Mouse (Mus musculus) erythroid progenitor cell, adult 5-6 weeks (primary cell): ENCODE results near the gene Akap7. TPM values are rescaled to one million over a fixed set of nuclear protein-coding genes. Genes with fewer than 3 reads are reported as not detected.

Source experiments
- ATAC-seq: replicated peaks from 2 replicates; pipeline ENCODE4 v1.8.0; 2016; ENCODE audit warnings: moderate number of reproducible peaks, mild to moderate bottlenecking, moderate TSS enrichment, inconsistent platforms; ENCODE audit not compliant: poor library complexity, low FRiP score, severe bottlenecking
- total RNA-seq, 2 experiments: library from RNA; stranded (forward) in 1 of 2; stranded (reverse) in 1 of 2; fragments of 150-400 nt in 1 of 2; fragments of 186-747, 209-891 nt in 1 of 2; gene quantifications; 2 replicates each; pipeline versions ENCODE4 v1.2.3 to v1.2.4; 2015 to 2017; ENCODE audit warnings: low replicate concordance in 2 of 2

Gene Akap7
- 77.8 and 87.2 TPM in 2 replicates for total RNA-seq (2015; ENCODE audit: low replicate concordance)
- 80.0 and 82.3 TPM in 2 replicates for total RNA-seq (2017; ENCODE audit: low replicate concordance)

GRCm38 (mm10) chr10:25307770-25308169 is at the start of gene Akap7:
TSS of gene Akap7 (minus strand) at chr10:25307870.
- ATAC-seq, result no peak

- no peak for ATAC-seq
These were observed 46.7 kb upstream of the Akap7 start for GRCm38 (mm10) chr10:25354390-25354789.

DNA sequence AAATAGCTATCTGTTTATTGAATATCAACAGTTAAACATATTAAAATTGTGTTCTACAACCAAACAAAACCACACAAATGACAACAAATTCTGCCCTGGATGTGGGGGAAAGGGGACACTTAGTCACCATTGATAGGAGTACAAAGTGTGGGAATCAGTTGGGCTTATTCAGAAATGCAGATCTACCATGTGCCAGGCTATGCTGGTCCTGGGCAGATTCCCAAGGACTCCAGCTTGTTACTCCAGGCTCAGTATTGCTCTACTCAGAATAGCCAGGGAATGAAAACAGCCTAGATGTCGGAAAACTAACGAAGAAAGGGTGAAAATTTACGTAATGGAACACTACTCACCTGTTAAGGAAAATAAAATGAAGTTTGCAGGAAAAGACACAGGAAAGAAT is 46.3 kb upstream of the Akap7 start:
- ATAC-seq, result no peak

DNA sequence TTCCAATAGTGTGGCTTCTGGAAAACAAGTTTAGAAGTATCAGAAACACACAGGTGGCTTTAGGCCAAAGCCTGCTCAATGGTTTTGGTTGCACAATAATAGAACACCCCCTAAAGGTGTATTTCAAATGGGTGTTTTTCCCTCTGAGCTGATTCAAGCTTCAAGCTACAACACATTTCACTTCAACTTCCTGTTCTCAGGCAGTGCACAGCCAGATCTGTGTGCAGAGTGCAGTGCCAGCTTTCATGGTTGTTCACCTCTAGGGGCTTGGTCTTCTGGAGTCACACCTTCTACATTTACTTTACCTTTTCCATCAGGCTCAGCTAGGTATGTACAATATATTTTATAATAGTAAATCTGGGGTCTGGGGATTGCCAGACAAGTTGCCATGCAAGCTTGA is 35.1 kb upstream of the Akap7 start:
- no peak for ATAC-seq

DNA sequence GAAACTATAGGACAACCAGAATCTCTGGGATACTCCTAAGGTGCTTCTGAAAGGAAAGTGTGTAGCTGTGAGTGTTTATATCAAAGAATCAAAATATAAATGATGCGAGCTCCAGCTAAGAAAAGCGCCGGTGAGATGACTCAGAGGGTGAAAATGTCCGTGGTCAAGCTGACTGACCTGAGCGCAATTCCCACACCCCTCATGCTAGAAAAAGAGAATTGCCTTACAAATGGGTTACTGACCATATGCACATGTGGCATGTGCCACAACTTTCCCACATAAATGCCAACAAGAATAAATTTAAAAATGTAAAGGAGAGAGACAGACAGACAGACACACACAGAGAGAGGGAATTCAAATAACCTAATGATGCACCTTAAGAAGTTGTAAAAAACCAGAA is 33.0 kb upstream of the Akap7 start:
- ATAC-seq, result no peak

GRCm38 (mm10) chr10:25333390-25334079 is 25.9 kb upstream of the Akap7 start:
- no peak for ATAC-seq

DNA sequence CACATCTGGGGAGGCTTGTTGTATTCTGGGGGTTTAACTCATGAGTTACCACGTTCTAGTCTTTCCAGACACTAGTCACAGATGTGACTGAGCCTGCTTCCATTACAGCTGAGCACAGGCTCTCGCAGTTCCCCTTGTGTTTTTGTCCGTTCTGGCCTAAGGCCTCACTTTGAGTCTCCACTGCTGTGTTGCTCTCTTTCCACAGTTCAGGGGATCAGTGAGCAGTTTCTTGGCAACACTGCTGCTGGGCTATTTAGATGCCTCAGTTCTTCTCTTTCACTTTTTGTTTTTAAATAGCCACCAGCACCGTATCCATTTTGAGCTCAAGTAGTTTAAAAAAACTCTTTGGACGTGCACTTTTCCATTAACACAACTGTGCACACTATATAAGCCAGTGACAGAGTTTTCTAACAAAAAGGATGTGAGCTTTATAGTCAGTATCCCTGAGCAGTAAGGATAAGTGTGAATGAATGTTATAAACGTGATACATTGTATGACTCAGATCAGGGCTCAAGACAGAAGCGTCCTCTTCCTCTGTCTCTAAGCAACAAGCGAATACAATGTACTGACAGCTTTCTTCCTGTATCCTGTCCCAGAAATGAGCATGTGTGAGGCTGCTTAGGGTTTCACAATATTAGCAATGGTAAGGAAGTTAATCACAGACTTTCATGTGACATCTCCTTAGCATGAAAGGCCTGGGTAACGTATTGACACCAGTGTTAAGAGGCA is 23.8 kb upstream of the Akap7 start:
- ATAC-seq, result no peak

DNA sequence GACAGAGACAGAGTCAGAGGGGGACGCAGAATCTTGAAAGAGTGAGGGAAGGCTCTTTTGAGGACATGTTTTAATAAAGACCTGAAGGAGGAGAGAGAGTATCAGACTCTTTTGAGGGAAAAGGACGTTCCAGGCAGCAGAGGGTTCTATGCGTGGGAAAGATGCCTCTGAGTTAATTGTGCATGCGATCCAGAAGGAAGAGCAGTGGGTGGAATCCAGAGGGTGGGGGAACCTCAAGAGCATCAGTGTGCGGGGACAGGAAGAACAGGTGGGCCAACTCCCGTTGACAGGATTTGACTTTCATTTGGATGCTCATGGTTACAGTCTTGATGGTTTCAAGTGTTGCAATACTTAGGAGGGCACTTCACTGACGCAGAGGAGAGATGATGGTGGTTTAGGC is 22.4 kb upstream of the Akap7 start:
- no peak for ATAC-seq

DNA sequence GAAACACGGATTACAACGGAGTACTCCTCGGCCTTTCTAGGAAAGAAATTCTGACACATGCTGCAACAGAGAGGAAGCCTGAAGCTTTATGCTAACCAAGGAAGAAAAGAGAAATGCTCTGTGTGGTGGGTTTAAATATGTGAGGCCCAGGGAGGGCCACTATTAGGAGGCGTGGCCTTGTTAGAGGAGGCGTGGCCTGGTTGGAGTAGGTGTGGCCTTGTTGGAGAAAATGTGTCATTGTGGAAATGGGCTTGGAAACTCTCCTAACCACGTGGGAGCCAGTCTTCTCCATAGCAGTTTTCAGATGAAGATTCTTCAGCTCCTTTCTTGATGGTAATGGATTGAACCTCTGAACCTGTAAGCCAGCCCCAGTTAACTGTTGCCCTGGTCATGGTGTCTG is 19.8 kb upstream of the Akap7 start:
- ATAC-seq, result no peak

GRCm38 (mm10) chr10:25325690-25326089 is 18.0 kb upstream of the Akap7 start:
- ATAC-seq, result no peak

- no peak for ATAC-seq
These were observed 13.5 kb upstream of the Akap7 start for GRCm38 (mm10) chr10:25321198-25321597.

- ATAC-seq, result no peak
These were observed 11.9 kb upstream of the Akap7 start for GRCm38 (mm10) chr10:25319531-25319930.

DNA sequence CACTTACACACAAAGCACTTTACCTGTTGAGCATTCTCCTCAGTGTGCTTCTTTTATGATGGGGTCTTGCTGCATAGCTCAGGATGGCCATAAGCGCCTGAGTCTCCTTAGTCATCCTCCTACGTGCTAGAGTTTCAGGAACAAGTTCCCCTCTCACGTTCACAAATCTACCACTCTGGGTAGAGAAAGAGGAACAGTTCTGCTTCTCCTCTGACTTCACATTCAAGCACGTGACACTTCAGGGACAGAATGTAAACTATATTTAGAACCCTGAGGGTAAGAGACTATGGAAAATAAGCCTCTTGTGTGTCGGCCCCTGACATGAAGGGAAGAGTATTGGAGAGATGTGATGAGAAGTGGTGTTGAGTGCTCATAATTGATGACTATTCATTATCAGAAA is 10.7 kb upstream of the Akap7 start:
- ATAC-seq, result no peak

- ATAC-seq, result no peak
These were observed 10.0 kb upstream of the Akap7 start for GRCm38 (mm10) chr10:25317665-25318064.

DNA sequence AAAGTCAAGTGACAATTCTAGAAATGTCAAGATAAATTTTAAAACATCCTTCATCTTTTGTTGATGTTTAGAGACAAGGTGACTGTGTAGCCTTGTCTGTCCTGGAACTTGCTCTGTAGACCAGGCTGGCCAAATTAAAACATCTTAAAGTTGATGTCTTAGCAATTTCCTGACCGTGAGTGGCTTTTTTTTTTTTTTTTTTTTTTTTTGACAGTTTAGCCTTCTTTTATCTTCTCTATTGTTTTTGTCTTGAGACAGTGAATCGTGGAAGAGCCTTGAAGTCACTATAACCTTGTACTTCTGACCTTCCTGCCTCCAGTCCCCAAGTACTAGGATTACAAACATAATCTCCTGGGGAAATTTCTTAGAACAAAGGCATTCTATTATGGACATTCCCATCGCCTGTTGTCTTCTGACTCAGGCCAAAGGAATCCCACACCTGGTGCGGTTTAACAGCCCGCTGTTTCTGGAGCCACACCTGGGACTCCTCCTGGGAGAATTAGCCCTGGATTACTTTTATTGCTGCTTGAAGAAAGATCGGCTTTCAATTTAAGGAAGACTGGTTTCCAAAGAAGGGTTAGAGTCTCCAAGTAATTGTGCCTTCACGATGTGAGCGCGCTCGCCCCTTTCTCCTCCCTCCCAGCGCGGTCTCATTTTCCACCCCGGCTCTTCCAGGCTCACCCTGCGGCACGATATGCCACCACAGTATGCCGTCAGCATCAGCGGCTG is 6.3 kb upstream of the Akap7 start:
- no peak for ATAC-seq

DNA sequence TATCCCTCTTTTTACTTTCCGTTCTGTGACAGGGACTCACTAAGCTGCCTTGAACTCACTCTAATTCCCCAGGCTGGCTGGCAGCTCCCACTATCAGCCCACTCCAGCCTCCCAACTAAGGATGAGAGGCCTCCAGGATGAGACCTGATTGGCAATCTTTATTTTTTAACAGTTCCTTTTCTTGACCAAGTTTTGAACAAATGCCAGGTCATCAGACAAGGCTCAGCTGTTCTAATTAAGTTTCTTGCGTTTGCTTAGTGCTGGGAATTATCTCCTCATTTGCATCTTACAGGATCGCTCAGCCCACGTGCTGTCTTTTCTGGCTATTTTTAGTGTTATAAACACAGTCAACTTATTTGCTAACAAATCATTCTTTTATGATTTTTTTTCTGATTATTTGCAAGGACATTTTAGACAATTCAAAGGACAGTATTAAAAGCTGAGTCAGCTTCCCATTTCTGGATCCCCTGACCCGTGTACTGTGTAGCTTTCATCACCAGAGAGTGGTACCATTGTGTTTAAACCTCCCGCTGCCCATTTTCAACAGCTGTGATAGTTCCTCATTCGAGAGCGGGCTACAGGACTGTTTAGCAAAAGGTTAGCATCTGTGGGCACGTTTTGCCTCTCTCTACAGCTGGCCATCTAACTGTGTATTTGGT is 4.0 kb upstream of the Akap7 start:
- no peak for ATAC-seq

- no peak for ATAC-seq
These were observed 3.1 kb upstream of the Akap7 start for GRCm38 (mm10) chr10:25310736-25311135.

- no peak for ATAC-seq
These were observed 2.3 kb upstream of the Akap7 start for GRCm38 (mm10) chr10:25309996-25310395.

DNA sequence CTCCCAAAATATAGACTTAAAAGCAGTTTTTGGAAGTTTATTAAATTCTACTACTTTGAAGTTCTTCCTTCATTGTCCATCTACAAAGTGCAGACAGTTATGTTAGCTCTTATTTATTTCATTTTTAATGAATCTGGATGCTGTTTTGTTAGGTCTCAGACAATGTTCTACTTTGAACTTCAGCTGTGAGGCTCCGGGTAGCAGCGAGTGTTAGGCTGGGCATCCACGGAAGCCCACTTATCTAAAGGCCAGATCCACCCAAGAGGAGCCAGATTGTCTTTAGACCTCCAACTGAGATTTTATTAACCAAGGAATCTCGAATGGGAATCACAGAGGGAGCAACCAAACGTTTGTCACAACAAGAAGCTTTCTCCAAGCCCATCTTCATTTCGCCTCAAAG is 2.5 kb downstream of the Akap7 start:
- no peak for ATAC-seq

DNA sequence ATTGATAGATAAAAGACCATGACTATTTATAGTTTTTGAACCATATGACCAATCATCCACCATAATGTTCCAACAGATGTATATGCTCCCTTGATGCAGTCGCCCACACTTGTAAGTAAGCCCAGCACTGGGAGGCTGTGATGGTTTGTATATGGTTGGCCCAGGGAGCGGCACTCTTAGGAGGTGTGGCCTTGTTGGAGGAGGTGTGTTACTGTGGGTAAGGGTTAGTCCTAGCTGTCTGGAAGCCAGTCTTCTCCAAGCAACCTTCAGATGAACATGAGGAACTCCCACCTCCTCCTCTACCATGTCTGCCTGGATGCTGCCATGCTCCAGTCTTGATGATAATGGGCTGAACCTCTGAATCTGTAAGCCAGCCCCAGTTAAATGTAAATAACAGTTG is 3.1 kb downstream of the Akap7 start:
- no peak for ATAC-seq
